Mouse (Mus musculus): ENCODE results near the gene Alkbh2.

The Alkbh2 gene

DNA sequence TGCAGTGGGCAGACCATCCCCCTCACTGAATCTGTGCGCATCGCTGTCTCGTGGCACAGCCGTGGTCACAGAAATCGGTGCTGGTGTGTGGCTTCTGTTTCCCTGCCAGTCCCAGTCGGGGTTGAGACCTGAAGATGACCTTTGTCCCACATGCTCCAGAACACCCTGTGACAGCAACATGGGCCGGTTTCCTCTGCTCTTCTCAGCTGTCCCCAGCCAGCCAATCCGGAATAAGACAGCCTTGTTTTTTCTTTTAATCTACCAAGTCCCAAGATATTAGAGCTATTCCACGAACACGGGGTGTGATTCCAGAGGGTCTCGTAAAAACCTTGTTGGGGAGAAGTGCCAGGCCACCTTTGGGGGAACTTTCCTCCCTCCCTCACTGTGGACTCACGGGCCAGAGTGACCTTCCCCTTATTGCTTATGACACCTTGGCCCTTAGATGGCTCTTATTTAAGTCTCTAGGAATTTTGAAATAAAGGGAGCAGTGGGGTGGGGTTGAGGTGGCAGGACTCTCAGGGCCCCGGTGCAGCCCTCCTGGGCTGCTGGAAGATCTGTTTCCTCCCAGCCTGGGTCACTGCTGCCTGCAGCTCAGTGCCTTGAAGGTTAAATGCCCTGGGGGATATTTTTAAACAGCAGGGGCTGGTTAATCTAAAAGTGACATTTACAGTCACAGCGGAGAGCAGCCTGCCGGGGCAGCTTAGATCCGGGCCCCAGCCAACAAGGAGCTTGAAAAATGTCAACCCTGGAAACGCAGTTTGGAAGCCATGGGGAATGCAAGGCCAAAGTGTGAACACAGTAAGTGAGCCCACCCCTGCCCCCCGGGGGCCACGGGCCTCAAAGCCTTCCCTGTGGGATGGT lies 18.2 kb upstream of the Alkbh2 start, which contains the start of gene Acacb:
Acacb (plus strand) TSS at position 508 of the 861 bp plus-strand sequence.
- no peak for DNase-seq (ENCODE audit: low spot score)

DNA sequence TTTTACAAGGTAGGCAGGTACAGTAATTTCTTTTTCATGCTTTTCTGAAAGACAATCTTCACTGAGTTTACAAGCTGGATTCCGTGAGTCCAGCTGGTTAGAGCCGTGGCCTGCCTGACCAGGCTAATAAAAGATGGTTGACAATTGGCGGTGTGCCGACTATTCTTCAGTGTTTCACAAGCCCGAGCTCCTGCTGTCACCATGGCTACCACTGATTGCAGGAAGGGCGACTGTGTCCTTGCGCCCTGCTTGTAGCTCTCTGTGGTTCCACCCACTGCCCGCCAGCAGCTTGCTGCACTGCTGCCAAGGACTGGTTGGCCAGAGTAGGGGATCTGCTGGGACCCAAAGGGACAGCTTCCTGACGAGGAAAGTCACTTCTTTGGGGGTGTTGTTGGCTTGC lies 11.2 kb upstream of the Alkbh2 start:
- DNase-seq (ENCODE audit: low spot score) = no peak

DNA sequence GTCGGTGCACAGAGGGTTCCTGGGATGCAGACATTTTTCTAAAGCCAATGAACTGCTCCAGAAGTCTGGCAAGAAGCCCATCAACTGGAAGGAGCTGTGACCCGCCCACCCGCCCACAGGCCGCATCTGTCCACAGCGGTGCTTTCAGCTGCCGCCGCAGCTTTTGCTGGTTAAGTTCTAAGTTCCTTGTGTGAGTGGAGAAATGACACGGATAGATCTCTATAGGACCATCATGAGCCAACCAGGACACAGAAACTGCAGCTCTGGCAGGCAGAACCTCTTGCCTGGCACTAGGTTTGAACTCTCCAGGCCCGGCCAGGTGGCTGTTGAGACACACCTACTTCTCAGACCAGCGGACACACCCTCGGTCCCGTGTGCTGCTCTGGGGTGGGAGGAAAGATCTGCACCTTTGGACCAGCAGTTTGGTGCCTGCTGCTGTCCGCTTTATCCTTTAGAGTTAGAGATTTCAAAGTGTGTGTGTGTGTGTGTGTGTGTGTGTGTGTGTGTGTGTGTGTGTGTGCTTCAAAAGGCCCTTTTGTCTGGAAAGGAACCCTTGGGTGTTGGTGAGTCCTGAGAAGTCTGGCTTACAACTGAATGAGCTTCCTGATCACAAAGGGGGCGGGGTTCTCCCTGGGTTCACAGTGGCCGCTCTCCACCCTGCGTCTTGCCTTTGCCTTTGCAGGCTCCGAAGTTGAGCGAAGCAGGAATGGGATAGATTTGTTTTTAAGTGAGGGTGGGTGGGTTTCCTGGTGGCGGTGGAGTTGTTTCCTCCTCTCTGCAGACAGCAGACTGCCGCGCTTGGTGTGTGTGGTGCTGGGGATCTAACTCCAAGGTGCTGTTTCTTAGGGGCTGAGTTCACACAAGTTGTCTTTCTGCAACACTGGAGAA lies 10.5 kb upstream of the Alkbh2 start:
- no peak for DNase-seq (ENCODE audit: low spot score)

DNA sequence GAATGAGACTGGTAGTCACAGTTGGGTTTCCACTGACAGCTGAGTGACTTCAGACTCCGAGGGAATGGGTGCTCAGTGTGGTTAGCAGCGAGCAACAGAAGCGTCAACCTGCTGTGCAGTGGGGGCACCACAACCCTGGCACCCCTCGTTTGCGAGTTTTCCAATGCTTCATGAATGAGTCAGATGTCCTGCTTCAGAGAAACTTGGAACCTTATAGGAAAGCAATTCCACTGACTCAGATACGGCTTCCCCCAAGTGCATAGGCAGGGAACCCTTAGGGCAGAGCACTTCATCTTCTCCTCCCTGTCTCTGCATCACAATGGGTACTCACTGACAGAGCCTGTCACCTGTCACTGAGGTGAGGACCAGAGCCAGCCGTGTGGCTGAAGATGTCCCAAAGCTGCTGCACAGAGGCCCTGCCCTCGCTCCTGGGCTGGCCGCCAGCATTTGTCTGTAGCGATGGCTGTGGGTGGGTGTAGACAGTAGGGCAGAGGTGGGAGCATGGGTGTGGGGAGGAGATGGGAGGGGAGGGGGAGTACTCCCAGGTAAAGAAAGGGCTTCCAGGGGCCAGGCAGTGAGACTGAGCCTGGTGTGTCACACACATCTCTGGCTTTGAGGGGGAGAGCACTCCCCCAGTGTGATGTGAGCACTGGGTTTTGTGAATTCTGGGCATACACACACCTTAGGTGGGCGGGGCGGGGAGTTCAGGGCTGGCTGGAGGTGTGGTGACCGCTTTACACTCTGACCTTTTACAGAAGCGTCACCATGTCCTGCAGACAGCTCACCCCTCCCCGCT lies 9.7 kb upstream of the Alkbh2 start:
- DNase-seq (ENCODE audit: low spot score) = no peak

DNA sequence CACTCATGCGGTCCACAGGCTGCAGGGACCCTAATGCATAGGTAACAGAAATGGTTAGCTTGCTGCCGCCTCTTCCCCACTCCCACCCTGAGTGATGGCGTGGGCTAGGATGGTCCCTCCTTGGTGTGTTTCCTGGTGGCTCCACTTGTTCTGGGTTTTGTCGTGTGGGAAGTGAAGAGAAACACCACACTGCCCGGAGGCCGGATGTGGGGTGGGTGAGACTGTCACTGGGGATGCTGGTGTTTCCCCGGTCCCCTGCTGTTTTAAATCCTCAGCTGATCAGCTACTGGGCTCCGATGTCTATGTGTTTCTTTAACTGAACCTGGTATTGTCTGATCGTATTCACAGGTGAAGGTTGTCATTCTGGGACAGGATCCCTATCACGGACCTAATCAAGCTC lies 7.5 kb upstream of the Alkbh2 start:
- peak; percentile 33 for DNase-seq (ENCODE audit: low spot score)

DNA sequence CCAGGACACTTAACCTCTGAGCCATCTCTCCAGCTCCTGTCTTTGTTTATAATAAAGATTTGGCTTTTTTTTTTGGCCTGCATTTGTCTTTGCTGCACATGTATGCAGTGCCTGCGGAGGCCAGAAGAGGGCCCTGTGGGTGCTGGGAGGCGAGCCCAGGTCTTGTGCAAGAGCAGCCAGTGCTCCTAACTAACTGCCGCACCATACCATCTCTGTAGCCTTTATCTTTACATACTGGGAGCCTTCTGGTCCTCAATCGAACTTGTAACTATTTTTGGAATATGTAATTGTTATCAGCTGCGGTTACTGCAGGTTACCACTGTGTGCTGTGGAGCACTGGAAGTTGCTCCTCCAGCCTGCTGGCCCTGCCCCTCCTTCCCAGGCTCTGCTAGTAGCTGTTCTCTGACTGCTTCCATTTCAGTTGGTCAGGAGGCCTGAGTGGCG lies 6.1 kb upstream of the Alkbh2 start:
- no peak for DNase-seq (ENCODE audit: low spot score)

DNA sequence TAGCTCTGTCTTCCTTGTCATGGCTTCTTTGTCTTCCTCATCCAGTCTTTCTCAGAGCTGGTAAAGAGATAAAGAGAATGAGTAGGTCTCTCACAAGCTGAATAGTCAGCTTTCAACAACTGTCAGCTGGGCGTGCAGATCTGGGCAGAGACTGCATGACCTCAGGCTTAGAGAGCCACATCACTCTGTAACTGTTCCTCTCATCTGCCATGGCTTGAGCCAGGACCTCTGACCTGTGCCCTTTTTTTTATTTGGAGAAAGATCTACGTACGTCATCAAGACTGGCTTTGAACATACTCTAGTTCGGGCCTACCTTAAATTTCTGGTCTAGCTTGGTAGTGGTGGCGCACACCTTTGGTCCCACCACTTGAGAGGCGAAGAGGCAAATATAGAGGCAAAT lies 4.8 kb upstream of the Alkbh2 start:
- no peak for DNase-seq (ENCODE audit: low spot score)

DNA sequence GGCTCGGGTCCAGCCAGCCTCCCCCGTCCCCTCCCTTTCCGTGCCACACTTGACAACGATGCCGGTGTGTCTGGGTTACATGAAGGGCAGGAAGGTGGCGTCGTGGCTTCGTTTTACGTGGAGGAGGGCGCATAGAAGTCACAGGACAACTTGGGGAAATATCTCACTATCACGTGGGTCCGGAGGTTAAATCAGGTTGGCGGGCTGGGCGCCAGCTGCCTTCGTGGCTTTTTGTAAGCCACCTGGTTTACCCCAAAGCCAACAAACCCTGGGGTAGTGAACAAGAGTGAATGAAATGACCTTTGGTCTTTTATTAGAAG lies 3.5 kb upstream of the Alkbh2 start:
- DNase-seq (ENCODE audit: low spot score) = peak; percentile 84

DNA sequence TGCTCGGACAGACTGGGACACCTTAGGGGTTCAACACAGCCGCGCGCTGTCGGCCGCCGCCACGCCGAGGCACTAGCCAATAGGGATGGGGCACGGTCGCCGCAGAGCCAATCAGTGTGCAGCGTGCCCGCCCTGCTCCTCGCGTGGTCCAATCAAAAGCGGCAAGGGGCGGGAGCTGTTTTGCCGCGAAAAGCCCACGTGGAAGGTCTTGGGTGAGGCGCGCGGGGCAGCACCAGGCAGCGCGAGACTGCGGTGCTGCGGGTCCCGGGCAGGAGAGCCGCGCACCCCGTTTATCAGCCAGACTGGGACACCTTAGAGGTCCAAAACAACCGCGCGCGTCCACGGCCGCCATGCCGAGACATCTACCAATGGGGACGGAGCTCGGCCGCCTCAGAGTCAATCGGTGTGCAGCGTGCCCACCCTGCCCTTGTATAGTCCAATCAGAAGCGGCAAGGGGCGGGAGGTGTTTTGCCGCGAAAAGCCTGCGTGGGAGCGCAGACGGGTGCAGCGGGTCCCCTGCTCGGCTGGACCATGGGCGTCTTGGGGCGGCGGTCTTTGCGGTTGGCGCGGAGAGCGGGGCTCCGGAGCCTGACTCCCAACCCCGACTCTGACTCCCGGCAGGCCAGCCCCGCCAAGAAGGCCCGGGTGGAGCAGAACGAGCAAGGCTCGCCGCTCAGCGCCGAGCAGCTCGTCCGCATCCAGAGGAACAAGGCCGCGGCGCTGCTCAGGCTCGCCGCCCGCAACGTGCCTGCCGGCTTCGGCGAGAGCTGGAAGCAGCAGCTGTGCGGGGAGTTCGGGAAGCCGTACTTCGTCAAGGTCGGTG lies 2.9 kb upstream of the Alkbh2 start:
- DNase-seq (ENCODE audit: low spot score) = peak; percentile 92

DNA sequence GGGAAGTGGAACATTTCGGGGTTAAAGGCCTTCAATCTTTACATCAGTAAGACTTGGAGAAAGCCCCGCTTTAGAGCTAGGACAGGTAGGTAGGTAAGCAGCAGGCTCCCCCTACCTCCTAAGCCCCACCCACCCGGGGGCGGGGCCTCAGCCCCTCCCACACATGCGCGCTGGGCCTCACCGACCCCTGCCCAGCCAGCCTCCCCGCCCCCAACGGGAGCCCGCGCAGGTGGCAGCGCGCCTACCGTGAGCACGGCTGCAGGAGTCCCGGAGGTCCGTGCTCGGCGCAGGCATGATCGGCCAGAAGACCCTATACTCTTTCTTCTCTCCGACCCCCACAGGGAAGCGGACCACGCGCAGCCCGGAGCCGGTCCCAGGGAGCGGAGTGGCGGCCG lies 2.2 kb upstream of the Alkbh2 start, which contains the start of gene Ung:
Ung (plus strand) TSS at position 176 of the 395 bp plus-strand sequence.
- peak; percentile 71 for DNase-seq (ENCODE audit: low spot score)

DNA sequence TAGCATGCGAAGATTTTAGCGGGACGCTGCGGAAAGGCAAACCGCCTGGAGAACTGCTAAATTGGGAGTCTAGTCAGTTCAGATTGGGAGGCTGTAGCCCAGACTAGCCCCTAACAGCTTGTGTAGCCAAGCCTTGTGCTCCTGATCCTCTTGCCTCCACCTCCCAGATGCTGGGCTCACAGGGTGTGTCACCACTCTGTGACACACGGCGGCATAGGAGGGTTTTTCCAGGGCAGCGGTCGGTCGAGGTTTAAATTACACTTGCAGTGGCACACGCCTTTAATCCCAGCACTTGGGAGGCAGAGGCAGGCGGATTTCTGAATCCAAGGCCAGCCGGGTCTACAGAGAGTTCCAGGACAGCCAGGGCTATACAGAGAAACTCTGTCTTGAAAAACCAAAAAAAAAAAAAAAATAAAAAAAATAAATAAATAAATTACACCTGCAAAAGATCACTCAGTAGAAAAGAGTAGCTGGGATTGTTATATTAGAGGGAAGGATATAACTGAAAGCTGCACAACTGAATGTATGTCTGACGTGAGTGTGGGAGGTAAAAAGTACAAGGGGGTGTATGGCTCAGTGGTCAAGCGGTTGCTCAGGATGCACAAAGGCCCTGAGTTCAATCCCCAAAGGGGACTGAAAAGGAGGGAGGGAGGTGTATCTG lies 1.7 kb upstream of the Alkbh2 start:
- no peak for DNase-seq (ENCODE audit: low spot score)

DNA sequence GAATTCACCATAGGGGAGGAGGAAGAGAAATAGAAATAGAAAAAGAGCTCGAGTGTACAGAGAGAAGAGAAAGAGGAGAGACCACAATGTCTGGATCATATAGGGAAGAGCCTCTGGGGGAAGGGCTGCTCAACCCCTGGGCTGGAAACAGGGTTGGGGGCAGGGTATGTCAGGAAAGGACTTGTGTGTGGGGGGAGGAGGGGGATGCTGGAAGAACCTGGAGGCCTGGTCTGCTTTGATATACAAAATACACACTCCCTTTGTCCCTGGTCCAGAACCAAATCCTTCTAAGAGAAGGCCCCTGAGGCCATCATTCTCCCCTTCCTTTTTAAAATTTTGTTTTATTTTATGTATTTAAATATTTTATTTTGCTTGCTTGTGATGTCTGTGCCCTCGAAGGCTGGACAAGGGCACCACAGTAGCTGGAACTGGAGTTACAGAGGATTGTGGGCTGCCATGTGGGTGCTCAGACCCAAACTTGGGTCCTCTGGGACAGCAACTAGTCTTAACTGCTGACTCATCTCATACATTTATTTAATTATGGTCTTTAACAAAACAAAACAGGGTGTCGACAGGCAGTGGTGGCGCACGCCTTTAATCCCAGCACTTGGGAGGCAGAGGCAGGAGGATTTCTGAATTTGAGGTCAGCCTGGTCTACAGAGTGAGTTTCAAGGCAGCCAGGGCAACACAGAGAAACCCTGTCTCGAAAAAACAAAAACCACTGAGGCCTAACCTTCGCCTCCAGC lies 1.3 kb downstream of the Alkbh2 start:
- no peak for DNase-seq (ENCODE audit: low spot score)

DNA sequence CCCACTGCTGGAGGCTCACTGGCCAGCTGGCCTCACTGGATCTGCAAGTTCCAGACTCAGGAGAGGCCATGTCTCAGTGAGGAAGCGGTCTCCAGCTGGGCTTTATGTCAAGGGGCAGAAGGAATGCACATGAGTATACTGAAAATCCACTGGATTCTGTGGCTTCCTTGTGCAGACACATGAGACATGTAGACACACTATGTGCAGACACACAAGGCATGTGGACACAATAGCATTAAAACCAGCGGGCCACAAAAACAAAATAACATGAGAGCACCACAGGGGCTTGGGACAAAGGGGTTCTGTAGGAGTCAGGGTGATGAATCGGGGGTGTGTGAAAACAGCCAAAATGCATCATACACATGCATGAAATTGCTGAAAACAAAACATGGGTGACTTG lies 2.0 kb downstream of the Alkbh2 start:
- no peak for DNase-seq (ENCODE audit: low spot score)

DNA sequence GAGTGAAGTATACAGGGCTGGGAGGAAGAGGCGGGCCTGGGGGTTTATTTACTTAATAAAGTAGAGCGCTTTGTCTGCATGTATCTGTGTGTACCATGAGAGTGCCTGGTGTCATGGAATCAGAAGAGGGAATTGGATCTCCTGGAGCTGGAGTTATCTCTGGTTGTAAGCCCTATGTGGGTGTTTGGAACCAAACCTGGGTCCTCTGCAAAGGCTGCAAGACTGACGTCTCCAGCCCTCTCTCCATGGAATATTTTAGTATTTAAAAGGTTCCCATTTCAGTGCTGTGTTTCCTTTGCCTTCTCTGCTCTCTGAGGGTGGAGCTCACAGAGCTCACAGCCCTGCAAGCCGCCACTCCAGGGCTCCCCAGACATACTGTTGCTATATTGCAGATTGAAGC lies 8.2 kb downstream of the Alkbh2 start:
- DNase-seq (ENCODE audit: low spot score) = no peak

DNA sequence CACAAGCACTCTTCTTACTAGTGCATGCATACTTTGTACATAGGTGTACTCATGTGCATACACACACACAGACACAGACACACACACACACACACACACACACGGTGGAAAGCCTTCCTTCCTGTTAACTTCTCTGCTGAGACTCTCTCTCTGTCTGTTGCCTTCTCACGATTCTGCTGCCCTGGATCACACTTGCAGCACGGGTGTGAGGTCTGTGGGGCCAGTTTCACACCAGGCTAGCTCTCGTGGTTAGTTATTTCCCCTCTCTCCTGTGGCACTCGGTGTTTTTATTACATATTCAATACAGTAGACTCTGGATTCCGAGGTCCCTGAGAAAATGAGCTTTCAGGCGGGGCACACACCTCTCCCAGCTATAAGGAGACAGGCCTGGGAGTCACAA lies 11.4 kb downstream of the Alkbh2 start:
- no peak for DNase-seq (ENCODE audit: low spot score)

DNA sequence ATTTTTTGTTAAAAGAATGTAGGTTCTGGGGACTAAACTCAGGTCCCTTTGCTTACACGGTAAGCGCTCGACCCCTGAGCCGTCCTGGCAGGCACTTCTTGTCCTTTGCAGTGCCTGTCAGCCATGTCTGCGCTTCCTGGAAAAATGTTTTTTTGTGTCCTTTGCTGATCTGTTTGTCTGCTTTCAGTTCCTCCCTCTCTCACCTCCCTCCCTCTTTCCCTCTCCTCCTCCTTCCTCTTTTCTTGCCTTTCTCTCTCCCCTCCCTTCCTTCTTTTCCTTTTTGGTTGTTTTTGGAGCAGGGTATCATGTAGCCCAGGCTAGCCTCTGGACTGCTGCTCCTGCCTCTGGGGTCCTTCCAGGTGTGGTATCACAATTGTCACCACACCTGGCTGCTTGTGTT lies 13.0 kb downstream of the Alkbh2 start:
- DNase-seq (ENCODE audit: low spot score) = no peak

DNA sequence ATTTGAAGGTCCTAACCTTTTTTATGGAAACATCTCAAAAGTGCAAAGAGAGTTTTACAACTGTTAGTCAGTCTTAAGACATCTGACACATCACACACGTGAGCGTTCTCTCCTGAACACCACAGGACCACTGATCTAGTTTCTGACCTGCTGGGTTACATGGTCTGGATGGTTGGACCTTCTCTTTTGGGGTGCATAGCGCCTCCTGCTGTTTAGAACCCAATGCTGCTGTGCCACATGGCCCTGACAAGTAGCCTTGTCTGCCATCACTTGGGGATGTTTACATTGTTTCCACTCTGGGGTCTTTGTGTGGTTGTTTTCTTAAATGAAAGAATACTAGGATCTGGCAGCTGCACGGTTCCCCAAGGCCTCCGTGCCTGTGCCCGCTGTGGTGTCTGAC lies 14.7 kb downstream of the Alkbh2 start:
- no peak for DNase-seq (ENCODE audit: low spot score)

DNA sequence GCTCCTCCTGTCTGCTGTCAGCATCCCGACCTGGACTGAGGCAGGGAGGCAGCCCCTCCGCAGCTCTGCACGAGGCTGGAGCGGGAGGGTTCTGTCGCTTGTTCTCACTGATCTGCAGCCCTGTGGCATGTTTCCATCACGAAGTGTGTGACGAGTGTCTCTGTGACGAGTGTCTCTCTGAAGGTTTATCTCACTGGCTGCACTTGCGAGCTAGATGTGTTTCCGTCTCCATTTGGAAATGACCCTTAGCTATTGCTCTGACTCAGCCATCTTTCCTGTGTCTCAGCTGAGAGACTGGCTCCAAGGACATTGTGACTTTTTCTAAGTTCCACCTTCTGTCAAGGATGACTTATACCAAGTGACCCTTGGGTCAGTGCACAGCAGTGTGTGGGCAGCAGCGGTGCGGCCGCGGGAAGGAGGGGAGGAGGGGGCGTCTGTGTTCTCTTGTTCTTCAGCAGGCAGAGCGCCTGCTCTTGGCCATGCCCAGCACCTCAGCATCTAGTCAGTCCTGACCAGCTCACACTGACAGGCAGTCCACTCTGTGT lies 21.6 kb downstream of the Alkbh2 start:
- no peak for DNase-seq (ENCODE audit: low spot score)

DNA sequence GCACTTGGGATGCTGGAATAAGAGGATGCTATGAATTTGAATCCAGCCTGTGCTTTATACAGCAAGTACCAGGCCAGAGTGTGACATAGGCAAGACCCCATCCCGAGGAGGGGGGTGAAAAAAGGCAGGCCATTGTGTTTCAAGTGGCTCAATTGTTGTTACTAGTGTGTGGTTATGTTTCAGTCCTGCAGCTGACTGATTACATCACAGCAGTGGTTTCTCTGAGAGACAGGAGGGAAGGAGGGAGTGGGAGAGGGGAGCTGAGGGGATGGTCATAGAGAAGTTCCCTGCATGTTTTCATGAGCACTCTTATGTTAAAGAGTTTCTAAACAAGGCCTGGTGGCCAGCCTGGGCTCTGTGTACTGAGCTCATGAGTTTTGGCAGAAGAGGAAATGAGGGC lies 25.2 kb downstream of the Alkbh2 start:
- no peak for DNase-seq (ENCODE audit: low spot score)

DNA sequence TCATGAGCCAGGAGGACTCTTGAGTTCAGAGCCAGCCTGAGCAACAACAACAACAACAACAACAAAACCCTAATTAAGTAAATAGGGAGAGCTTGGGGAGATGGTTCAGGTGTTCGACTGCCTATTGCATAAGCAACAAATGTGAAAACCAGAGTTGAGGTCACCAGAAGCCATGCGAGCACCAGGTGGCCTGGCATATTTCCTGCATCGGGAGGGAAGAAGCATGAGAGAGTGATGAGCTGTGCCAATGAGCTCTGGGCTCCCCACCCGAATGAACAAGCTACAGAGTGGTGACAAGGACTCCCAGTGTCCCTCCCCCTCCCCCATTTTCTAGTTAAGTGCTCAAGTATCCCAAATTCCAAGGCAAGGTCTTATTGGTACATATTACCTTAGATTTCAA lies 26.1 kb downstream of the Alkbh2 start:
- DNase-seq (ENCODE audit: low spot score) = no peak

All from T-cell, adult 2 months (primary cell).